Mouse (Mus musculus) neural tube, embryonic 15.5 days (tissue): ENCODE results near the gene Naip5. TPM values are rescaled to one million over a fixed set of nuclear protein-coding genes. Genes with fewer than 3 reads are reported as not detected.
"Not testable (repeated sequence)": the region's sequence is repeated elsewhere in the genome, so short reads cannot be mapped to it uniquely, and the experiment has no call there.

Experiments
- ATAC-seq: fragments of 200-750 bp; cut with Nextera tagmentation; 2 replicates; pipeline ENCODE4 v1.8.0; 2017; ENCODE audit warnings: mild to moderate bottlenecking, moderate TSS enrichment, moderate library complexity; ENCODE audit not compliant: low FRiP score
- H3K27ac ChIP-seq: fragments of 300-500 bp; sonication (generic); replicated peaks from 2 replicates; pipeline ENCODE4 v1.5.1; 2015; ENCODE audit warnings: mild to moderate bottlenecking, inconsistent platforms
- H3K27me3 ChIP-seq: fragments of 300-500 bp; sonication (generic); replicated peaks from 2 replicates; pipeline ENCODE4 v1.6.1; 2015; ENCODE audit warnings: inconsistent platforms
- H3K36me3 ChIP-seq: fragments of 300-500 bp; sonication (generic); 2 replicates; pipeline ENCODE4 v1.6.1; 2015; ENCODE audit warnings: inconsistent platforms
- H3K4me1 ChIP-seq: fragments of 300-500 bp; sonication (generic); 2 replicates; pipeline ENCODE4 v1.6.1; 2015; ENCODE audit warnings: inconsistent platforms
- H3K4me2 ChIP-seq: fragments of 300-500 bp; sonication (generic); 2 replicates; pipeline ENCODE4 v1.6.1; 2015; ENCODE audit warnings: inconsistent platforms, mild to moderate bottlenecking, moderate library complexity
- H3K4me3 ChIP-seq: fragments of 300-500 bp; sonication (generic); replicated peaks from 2 replicates; pipeline ENCODE4 v1.5.1; 2015; ENCODE audit warnings: mild to moderate bottlenecking, inconsistent platforms
- H3K9ac ChIP-seq: fragments of 300-500 bp; sonication (generic); replicated peaks from 2 replicates; pipeline ENCODE4 v1.6.1; 2015; ENCODE audit warnings: mild to moderate bottlenecking, inconsistent platforms
- H3K9me3 ChIP-seq: fragments of 300-500 bp; sonication (generic); replicated peaks from 2 replicates; pipeline ENCODE4 v1.6.1; 2016; ENCODE audit warnings: inconsistent platforms
- WGBS: fragments of 180-500 bp; shearing (Covaris S2); methylation state at CpG from one replicate; pipeline ENCODE4 v1.1.7; 2015; ENCODE audit warnings: mixed read lengths; 5-methylcytosine and 5-hydroxymethylcytosine counted together
- polyA plus RNA-seq: library from polyadenylated mRNA; unstranded; fragments of >200 nt; fragmentation: Nextera tagmentation; extraction: Ambion mirVana; gene quantifications from 2 replicates; pipeline ENCODE4 v1.2.1, GENCODE M21; 2015

Gene Naip5
- polyA plus RNA-seq, 1 experiment from 2014 or later = 0.18 TPM

- no peak for ATAC-seq
- Histone ChIP-seq H3K9ac (no peak overlapping the region), H3K27me3 (no peaks in the 10 kb centered on the region), H3K4me1 (no peaks in the 10 kb centered on the region), H3K4me2 (no peak overlapping the region), H3K36me3 (no peaks in the 10 kb centered on the region), H3K27ac (no peak overlapping the region), H3K9me3 (no peaks in the 10 kb centered on the region), H3K4me3 (no peak overlapping the region)
Observed at GRCm38 (mm10) chr13:100200778-100201177, 45.3 kb downstream of the Naip5 start.

GRCm38 (mm10) chr13:100195421-100195820 lies 50.7 kb downstream of the Naip5 start:
- H3K27me3 ChIP-seq = no peaks in the 10 kb centered on the region
- H3K4me3 ChIP-seq = no peak overlapping the region
- no peak overlapping the region for H3K27ac ChIP-seq
- no peak overlapping the region for H3K9ac ChIP-seq
- no peak for ATAC-seq
- WGBS = 74% methylated on average over 3 of the region's 3 CpGs
- H3K36me3 ChIP-seq = no peaks in the 10 kb centered on the region
- no peaks in the 10 kb centered on the region for H3K4me1 ChIP-seq
- H3K9me3 ChIP-seq = no peaks in the 10 kb centered on the region
- H3K4me2 ChIP-seq = no peak overlapping the region

GRCm38 (mm10) chr13:100183111-100183510 lies 63.0 kb downstream of the Naip5 start:
- H3K4me2 ChIP-seq, ATAC-seq: not testable (repeated sequence)

GRCm38 (mm10) chr13:100174360-100174759 lies 71.8 kb downstream of the Naip5 start:
- not testable (repeated sequence) for H3K36me3 ChIP-seq, H3K27me3 ChIP-seq, H3K4me2 ChIP-seq, H3K9ac ChIP-seq, H3K4me3 ChIP-seq, H3K9me3 ChIP-seq, H3K27ac ChIP-seq, ATAC-seq, H3K4me1 ChIP-seq
- 92% methylated on average over 4 of the region's 5 CpGs for WGBS

More at GRCm38 (mm10) chr13:100183111-100183510, 63.0 kb downstream of the Naip5 start:
- H3K4me1 ChIP-seq, H3K36me3 ChIP-seq, H3K27ac ChIP-seq, H3K9ac ChIP-seq, H3K4me3 ChIP-seq, H3K27me3 ChIP-seq, H3K9me3 ChIP-seq: not testable (repeated sequence)

GRCm38 (mm10) chr13:100166378-100166777 lies 79.7 kb downstream of the Naip5 start:
- H3K27ac ChIP-seq, ATAC-seq: not testable (repeated sequence)
- WGBS = 82% methylated on average over 2 of the region's 2 CpGs

GRCm38 (mm10) chr13:100162467-100162866 lies 83.7 kb downstream of the Naip5 start:
- not testable (repeated sequence) for H3K4me2 ChIP-seq, H3K27me3 ChIP-seq, H3K4me3 ChIP-seq, H3K36me3 ChIP-seq, H3K4me1 ChIP-seq, H3K9me3 ChIP-seq, H3K9ac ChIP-seq, H3K27ac ChIP-seq, ATAC-seq

More at GRCm38 (mm10) chr13:100166378-100166777, 79.7 kb downstream of the Naip5 start:
- not testable (repeated sequence) for H3K9ac ChIP-seq, H3K4me3 ChIP-seq, H3K27me3 ChIP-seq, H3K36me3 ChIP-seq, H3K9me3 ChIP-seq, H3K4me2 ChIP-seq, H3K4me1 ChIP-seq

Other genes with a start within 250 kb of the Naip5 start
- 38.3 and 38.7 TPM in 2 replicates for gene Mccc2, start 230.7 kb downstream of the Naip5 start, polyA plus RNA-seq
- gene Bdp1, start 142.3 kb downstream of the Naip5 start, polyA plus RNA-seq = 25.4 and 25.5 TPM in 2 replicates
- 332 and 439 TPM in 2 replicates for gene Serf1, start 138.3 kb downstream of the Naip5 start, polyA plus RNA-seq
- 44.5 and 48.3 TPM in 2 replicates for gene Smn1, start 121.5 kb downstream of the Naip5 start, polyA plus RNA-seq
- 0.17 and 0.47 TPM in 2 replicates for gene Naip2, start 44.2 kb downstream of the Naip5 start, polyA plus RNA-seq
- 0.04 and 0.51 TPM in 2 replicates for gene Naip6, start 71.4 kb upstream of the Naip5 start, polyA plus RNA-seq
- gene Naip1, start 206.5 kb upstream of the Naip5 start, polyA plus RNA-seq = 0.04 and 0.15 TPM in 2 replicates
- 61.7 and 75.7 TPM in 2 replicates for gene Gtf2h2, start 246.3 kb upstream of the Naip5 start, polyA plus RNA-seq